Mouse (Mus musculus) forelimb bud, embryonic 11.5 days (tissue): ENCODE measurements around the gene Xkr7.

Source experiments
- DNase-seq: peaks from one replicate; pipeline ENCODE4 v3.0.0-alpha.2; 2012; ENCODE audit warnings: low read depth, low spot score

The Xkr7 gene

GRCm38 (mm10) chr2:153031126-153032082, at the start of gene Xkr7:
Xkr7 (plus strand) TSS chr2:153031852.
- no peak for DNase-seq

- DNase-seq = no peak
These were observed 46.1 kb upstream of the Xkr7 start for GRCm38 (mm10) chr2:152985582-152985981.

- DNase-seq = no peak
These were observed 40.1 kb upstream of the Xkr7 start for GRCm38 (mm10) chr2:152991529-152991928.

GRCm38 (mm10) chr2:152997046-152997445, 34.6 kb upstream of the Xkr7 start:
- no peak for DNase-seq

GRCm38 (mm10) chr2:153002492-153003248, 29.0 kb upstream of the Xkr7 start:
- no peak for DNase-seq

GRCm38 (mm10) chr2:153003681-153004338, 27.8 kb upstream of the Xkr7 start:
- DNase-seq = no peak

GRCm38 (mm10) chr2:153005981-153006380, 25.7 kb upstream of the Xkr7 start:
- no peak for DNase-seq

- DNase-seq = no peak
These were observed 22.3 kb upstream of the Xkr7 start for GRCm38 (mm10) chr2:153009192-153009973.

GRCm38 (mm10) chr2:153013724-153014515, 17.7 kb upstream of the Xkr7 start:
- no peak for DNase-seq

GRCm38 (mm10) chr2:153014758-153015593, 16.7 kb upstream of the Xkr7 start, which contains the start of gene Pdrg1:
Pdrg1 (minus strand) TSS chr2:153015427.
- peak; percentile 95 for DNase-seq

- no peak for DNase-seq
These were observed 15.8 kb upstream of the Xkr7 start for GRCm38 (mm10) chr2:153015804-153016203.

- no peak for DNase-seq
These were observed 14.9 kb upstream of the Xkr7 start for GRCm38 (mm10) chr2:153016786-153017185.

- DNase-seq = no peak
These were observed 12.3 kb upstream of the Xkr7 start for GRCm38 (mm10) chr2:153019355-153019754.

GRCm38 (mm10) chr2:153021163-153021562, 10.5 kb upstream of the Xkr7 start:
- DNase-seq = no peak

- no peak for DNase-seq
These were observed 8.8 kb upstream of the Xkr7 start for GRCm38 (mm10) chr2:153022855-153023254.

- no peak for DNase-seq
These were observed 5.6 kb upstream of the Xkr7 start for GRCm38 (mm10) chr2:153026052-153026451.

- DNase-seq = no peak
These were observed 4.2 kb upstream of the Xkr7 start for GRCm38 (mm10) chr2:153027501-153027900.

- no peak for DNase-seq
These were observed 1.2 kb upstream of the Xkr7 start for GRCm38 (mm10) chr2:153030422-153030821.

GRCm38 (mm10) chr2:153032083-153032842, 611 bp downstream of the Xkr7 start:
- peak; percentile 90 for DNase-seq
